Mouse (Mus musculus): ENCODE results near the gene Ddc.

The Ddc gene

GRCm38 (mm10) chr11:11905518-11905917 lies 7.6 kb upstream of the Ddc start:
- DNase-seq (ENCODE audit: low spot score): no peak

GRCm38 (mm10) chr11:11904995-11905394 lies 7.1 kb upstream of the Ddc start:
- DNase-seq (ENCODE audit: low spot score): no peak

GRCm38 (mm10) chr11:11901509-11901908 lies 3.6 kb upstream of the Ddc start:
- peak; percentile 61 for DNase-seq (ENCODE audit: low spot score)

- no peak for DNase-seq (ENCODE audit: low spot score)
Observed at GRCm38 (mm10) chr11:11898496-11898895, 552 bp upstream of the Ddc start.

- DNase-seq (ENCODE audit: low spot score): no peak
Observed at GRCm38 (mm10) chr11:11895479-11895878, 2.5 kb downstream of the Ddc start.

GRCm38 (mm10) chr11:11893769-11894168 lies 4.2 kb downstream of the Ddc start:
- no peak for DNase-seq (ENCODE audit: low spot score)

- no peak for DNase-seq (ENCODE audit: low spot score)
Observed at GRCm38 (mm10) chr11:11892993-11893602, 4.8 kb downstream of the Ddc start.

GRCm38 (mm10) chr11:11891832-11892231 lies 6.1 kb downstream of the Ddc start:
- DNase-seq (ENCODE audit: low spot score): no peak

- no peak for DNase-seq (ENCODE audit: low spot score)
Observed at GRCm38 (mm10) chr11:11890139-11890741, 7.7 kb downstream of the Ddc start.

GRCm38 (mm10) chr11:11888727-11889126 lies 9.2 kb downstream of the Ddc start:
- DNase-seq (ENCODE audit: low spot score): no peak

- no peak for DNase-seq (ENCODE audit: low spot score)
Observed at GRCm38 (mm10) chr11:11888051-11888450, 9.9 kb downstream of the Ddc start.

- no peak for DNase-seq (ENCODE audit: low spot score)
Observed at GRCm38 (mm10) chr11:11886403-11886998, 11.4 kb downstream of the Ddc start.

GRCm38 (mm10) chr11:11885921-11886320 lies 12.0 kb downstream of the Ddc start:
- peak; percentile 81 for DNase-seq (ENCODE audit: low spot score)

GRCm38 (mm10) chr11:11885246-11885643 lies 12.7 kb downstream of the Ddc start:
- no peak for DNase-seq (ENCODE audit: low spot score)

- no peak for DNase-seq (ENCODE audit: low spot score)
Observed at GRCm38 (mm10) chr11:11884533-11885245, 13.3 kb downstream of the Ddc start.

GRCm38 (mm10) chr11:11881783-11882155 lies 16.2 kb downstream of the Ddc start:
- DNase-seq (ENCODE audit: low spot score): no peak

GRCm38 (mm10) chr11:11881026-11881782 lies 16.7 kb downstream of the Ddc start:
- no peak for DNase-seq (ENCODE audit: low spot score)

GRCm38 (mm10) chr11:11880351-11880750 lies 17.6 kb downstream of the Ddc start:
- DNase-seq (ENCODE audit: low spot score): no peak

- no peak for DNase-seq (ENCODE audit: low spot score)
Observed at GRCm38 (mm10) chr11:11879699-11880002, 18.3 kb downstream of the Ddc start.

- peak; percentile 50 for DNase-seq (ENCODE audit: low spot score)
Observed at GRCm38 (mm10) chr11:11878981-11879698, 18.8 kb downstream of the Ddc start.

- DNase-seq (ENCODE audit: low spot score): peak; percentile 70
Observed at GRCm38 (mm10) chr11:11878278-11878980, 19.5 kb downstream of the Ddc start.
